Mouse (Mus musculus): ENCODE results near the gene Galnt6. TPM values are rescaled to one million over a fixed set of nuclear protein-coding genes. Genes with fewer than 3 reads are reported as not detected.

Galnt6 gene
- polyA plus RNA-seq, 1 experiment from 2014 or later, result 1.6 TPM

DNA sequence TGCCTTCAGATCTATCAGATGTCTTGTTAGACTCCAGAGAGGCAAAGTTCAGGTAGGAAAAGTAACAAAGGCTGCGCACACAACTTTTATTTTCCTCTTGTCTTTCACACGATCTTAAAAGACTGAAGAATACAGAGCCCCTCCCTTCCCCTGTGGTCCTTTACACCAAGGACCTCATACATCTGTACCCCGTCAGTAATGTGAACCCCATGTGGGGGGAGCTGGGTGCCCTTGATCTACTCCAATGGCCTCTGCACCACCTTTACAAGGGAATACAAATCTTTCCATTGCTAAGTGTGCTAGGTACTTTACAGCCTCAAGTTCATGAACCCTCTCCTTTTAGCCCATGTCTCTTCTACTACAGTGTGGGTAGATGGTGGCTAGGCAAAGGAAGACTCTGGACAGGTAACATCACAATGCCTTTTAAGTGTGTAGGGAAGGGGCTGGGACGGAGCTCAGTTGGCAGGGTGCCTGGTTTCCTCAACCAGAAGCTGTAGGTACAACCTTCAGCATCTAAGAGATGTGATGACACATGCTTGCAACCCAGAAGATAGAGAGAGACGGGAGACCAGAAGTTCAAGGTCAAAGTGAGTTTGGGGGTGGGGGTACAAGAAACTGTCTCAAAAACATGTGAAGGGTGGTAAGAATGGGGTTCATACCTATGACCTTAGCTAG lies 61.2 kb downstream of the Galnt6 start:
- DNase-seq (no peak), ATAC-seq (no peak)
- peak overlapping the region; percentile 52 for H3K27ac ChIP-seq (ENCODE audit: low read depth)
- peak overlapping the region; percentile 52 for H3K4me3 ChIP-seq (ENCODE audit: low read depth, low read length)
- H3K4me2 ChIP-seq (ENCODE audit: low read depth, low read length), result peak overlapping the region; percentile 71
- WGBS (ENCODE audit: insufficient replicate concordance), result 51% methylated on average over 5 of the region's 5 CpGs
- TF ChIP-seq EP300 (IDR thresholded peaks at IDR 0.05; ENCODE audit: low read depth) (no peak), CTCF (IDR thresholded peaks at IDR 0.05; ENCODE audit: low read depth) (no peak)
- H3K27me3 ChIP-seq (ENCODE audit: insufficient read depth, low read length), result no peaks in the 10 kb centered on the region
- peak overlapping the region; percentile 16; the same call in 1 of the 2 replicates for H3K9ac ChIP-seq (replicated peaks)
- H3K9me3 ChIP-seq (ENCODE audit: low read length), result no peaks in the 10 kb centered on the region
- no peaks in the 10 kb centered on the region for H3K36me3 ChIP-seq (replicated peaks; ENCODE audit: insufficient read depth, low read length)
- H3K4me1 ChIP-seq (ENCODE audit: insufficient read depth), result peaks cover 35% of the 10 kb centered on the region

DNA sequence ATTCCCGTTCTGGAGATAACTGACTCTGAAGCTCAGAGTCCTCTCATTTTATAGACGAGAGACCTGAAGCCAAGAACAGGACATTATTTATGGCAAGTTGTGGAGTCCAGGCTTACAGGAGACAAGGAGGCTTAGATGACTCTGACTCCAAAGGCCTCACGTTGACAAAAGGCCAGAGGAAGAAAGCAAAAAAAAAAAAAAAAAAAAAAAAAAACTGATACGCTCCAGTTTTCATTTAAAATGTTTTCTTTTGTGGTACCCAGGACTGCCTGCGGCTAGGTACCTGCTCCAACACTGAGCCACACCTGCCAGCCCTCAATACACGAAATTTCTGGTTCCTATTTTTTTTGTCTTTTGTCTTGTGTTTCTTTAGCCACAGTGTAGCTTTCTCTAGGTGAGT lies 61.8 kb downstream of the Galnt6 start:
- Histone ChIP-seq H3K27me3 (ENCODE audit: insufficient read depth, low read length) (no peaks in the 10 kb centered on the region), H3K4me2 (ENCODE audit: low read depth, low read length) (peak overlapping the region; percentile 71), H3K27ac (ENCODE audit: low read depth) (peak overlapping the region; percentile 70), H3K9ac (replicated peaks) (peak overlapping the region; percentile 41; the same call in 1 of the 2 replicates), H3K4me3 (ENCODE audit: low read depth, low read length) (peak overlapping the region; percentile 52), H3K4me1 (ENCODE audit: insufficient read depth) (peaks cover 32% of the 10 kb centered on the region), H3K9me3 (ENCODE audit: low read length) (no peaks in the 10 kb centered on the region), H3K36me3 (replicated peaks; ENCODE audit: insufficient read depth, low read length) (no peaks in the 10 kb centered on the region)
- no peak for TF ChIP-seq CTCF (IDR thresholded peaks at IDR 0.05; ENCODE audit: low read depth)
- TF ChIP-seq EP300 (IDR thresholded peaks at IDR 0.05; ENCODE audit: low read depth), result no peak
- no peak for DNase-seq
- WGBS (ENCODE audit: insufficient replicate concordance), result 29% methylated on average over 6 of the region's 6 CpGs
- ATAC-seq, result no peak

DNA sequence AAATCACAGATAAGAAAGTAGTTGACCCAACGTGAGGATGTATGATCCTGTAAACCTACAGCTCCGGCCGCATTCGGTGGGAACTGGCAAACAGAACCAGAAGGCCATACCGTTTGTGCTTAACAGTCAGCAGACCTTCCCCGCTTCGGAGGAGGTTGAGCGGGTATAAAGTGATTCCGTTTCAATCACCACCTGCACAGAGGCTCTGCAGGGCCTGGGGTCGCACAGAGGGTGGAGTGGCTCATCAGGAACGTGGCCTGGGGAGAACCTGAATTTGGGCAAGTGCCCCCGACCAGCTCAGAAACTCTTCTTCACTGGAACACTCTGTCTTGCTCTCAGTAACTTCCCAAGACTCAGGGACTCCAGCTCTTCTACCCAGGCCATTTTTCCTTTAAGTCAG lies 62.3 kb downstream of the Galnt6 start:
- Histone ChIP-seq H3K4me3 (ENCODE audit: low read depth, low read length) (peak overlapping the region; percentile 52), H3K27ac (ENCODE audit: low read depth) (peak overlapping the region; percentile 70), H3K9ac (replicated peaks) (peak overlapping the region; percentile 41; the same call in 1 of the 2 replicates), H3K36me3 (replicated peaks; ENCODE audit: insufficient read depth, low read length) (no peaks in the 10 kb centered on the region), H3K27me3 (ENCODE audit: insufficient read depth, low read length) (no peaks in the 10 kb centered on the region), H3K4me1 (ENCODE audit: insufficient read depth) (peaks cover 32% of the 10 kb centered on the region), H3K4me2 (ENCODE audit: low read depth, low read length) (peak overlapping the region; percentile 71), H3K9me3 (ENCODE audit: low read length) (no peaks in the 10 kb centered on the region)
- WGBS (ENCODE audit: insufficient replicate concordance), result 16% methylated on average over 12 of the region's 12 CpGs
- DNase-seq (no peak), ATAC-seq (no peak)
- TF ChIP-seq EP300 (IDR thresholded peaks at IDR 0.05; ENCODE audit: low read depth) (no peak), CTCF (IDR thresholded peaks at IDR 0.05; ENCODE audit: low read depth) (no peak)

GRCm38 (mm10) chr15:100666219-100666696 lies 62.9 kb downstream of the Galnt6 start:
- Histone ChIP-seq H3K4me3 (ENCODE audit: low read depth, low read length) (peak overlapping the region; percentile 52), H3K27ac (ENCODE audit: low read depth) (peak overlapping the region; percentile 70), H3K4me2 (ENCODE audit: low read depth, low read length) (peak overlapping the region; percentile 71), H3K9ac (replicated peaks) (no peak overlapping the region; the same call in 1 of the 2 replicates), H3K27me3 (ENCODE audit: insufficient read depth, low read length) (no peaks in the 10 kb centered on the region), H3K9me3 (ENCODE audit: low read length) (no peaks in the 10 kb centered on the region), H3K4me1 (ENCODE audit: insufficient read depth) (peaks cover 32% of the 10 kb centered on the region), H3K36me3 (replicated peaks; ENCODE audit: insufficient read depth, low read length) (no peaks in the 10 kb centered on the region; the same call in 1 of the 2 replicates)
- no peak for TF ChIP-seq EP300 (IDR thresholded peaks at IDR 0.05; ENCODE audit: low read depth)
- TF ChIP-seq CTCF (IDR thresholded peaks at IDR 0.05; ENCODE audit: low read depth), result no peak
- WGBS (ENCODE audit: insufficient replicate concordance), result 6% methylated on average over 7 of the region's 7 CpGs
- ATAC-seq (0 out of 2 replicates have a peak, but pooled peaks have one; percentile 19), DNase-seq (peak; percentile 29)

GRCm38 (mm10) chr15:100665411-100666218 lies 63.6 kb downstream of the Galnt6 start:
- 35% methylated on average over 9 of the region's 9 CpGs for WGBS (ENCODE audit: insufficient replicate concordance)
- Histone ChIP-seq H3K27me3 (ENCODE audit: insufficient read depth, low read length) (no peaks in the 10 kb centered on the region), H3K9me3 (ENCODE audit: low read length) (no peaks in the 10 kb centered on the region), H3K36me3 (replicated peaks; ENCODE audit: insufficient read depth, low read length) (no peaks in the 10 kb centered on the region; the same call in 1 of the 2 replicates), H3K9ac (replicated peaks) (no peak overlapping the region; the same call in 1 of the 2 replicates), H3K27ac (ENCODE audit: low read depth) (peak overlapping the region; percentile 70), H3K4me1 (ENCODE audit: insufficient read depth) (peaks cover 32% of the 10 kb centered on the region), H3K4me2 (ENCODE audit: low read depth, low read length) (peak overlapping the region; percentile 71), H3K4me3 (ENCODE audit: low read depth, low read length) (peak overlapping the region; percentile 52)
- TF ChIP-seq CTCF (IDR thresholded peaks at IDR 0.05; ENCODE audit: low read depth) (no peak), EP300 (IDR thresholded peaks at IDR 0.05; ENCODE audit: low read depth) (no peak)
- DNase-seq (no peak), ATAC-seq (no peak)

DNA sequence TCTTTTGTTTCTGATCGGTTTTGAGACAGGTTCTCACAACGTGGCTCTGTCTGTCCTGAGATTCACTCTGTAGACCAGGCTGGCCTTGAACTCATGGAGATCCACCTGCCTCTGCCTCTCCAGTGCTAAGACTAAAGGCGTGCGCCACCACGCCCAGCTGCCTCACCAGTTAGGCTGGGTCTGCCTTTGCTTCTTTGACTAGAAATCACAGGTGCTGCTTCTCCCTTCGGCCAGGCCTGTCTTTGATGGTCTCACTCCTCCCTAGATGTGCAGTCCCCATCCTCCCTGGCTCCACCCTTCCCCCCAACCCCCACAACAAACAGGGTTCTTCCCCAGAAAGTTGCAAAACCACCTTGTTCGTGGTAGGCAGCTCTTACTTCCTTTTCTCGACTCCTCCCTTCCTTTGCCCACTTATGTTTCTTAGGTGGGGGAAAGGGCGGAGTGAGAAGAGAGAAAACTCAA lies 64.3 kb downstream of the Galnt6 start:
- WGBS (ENCODE audit: insufficient replicate concordance), result 40% methylated on average over 9 of the region's 9 CpGs
- DNase-seq (peak; percentile 51), ATAC-seq (no peak)
- no peaks in the 10 kb centered on the region for H3K9me3 ChIP-seq (ENCODE audit: low read length)
- peaks cover 5% of the 10 kb centered on the region; the same call in 1 of the 2 replicates for H3K36me3 ChIP-seq (replicated peaks; ENCODE audit: insufficient read depth, low read length)
- peaks cover 32% of the 10 kb centered on the region for H3K4me1 ChIP-seq (ENCODE audit: insufficient read depth)
- no peak overlapping the region for H3K4me3 ChIP-seq (ENCODE audit: low read depth, low read length)
- H3K9ac ChIP-seq (replicated peaks), result no peak overlapping the region
- no peaks in the 10 kb centered on the region for H3K27me3 ChIP-seq (ENCODE audit: insufficient read depth, low read length)
- peak overlapping the region; percentile 70; the same call in 1 of the 2 replicates for H3K27ac ChIP-seq (ENCODE audit: low read depth)
- TF ChIP-seq EP300 (IDR thresholded peaks at IDR 0.05; ENCODE audit: low read depth) (no peak), CTCF (IDR thresholded peaks at IDR 0.05; ENCODE audit: low read depth) (no peak)
- H3K4me2 ChIP-seq (ENCODE audit: low read depth, low read length), result peak overlapping the region; percentile 71

Data from liver, postnatal 0 days (tissue).